Mouse (Mus musculus): ENCODE measurements around the gene Nav3.
A peak's percentile ranks its signal among the peaks of the same experiment; 100 is the strongest.

Gene Nav3

GRCm38 (mm10) chr10:109793491-109793890 lies 662.5 kb downstream of the Nav3 start:
- DNase-seq, result no peak

- no peak for DNase-seq
These were observed 667.3 kb downstream of the Nav3 start for GRCm38 (mm10) chr10:109788728-109789127.

GRCm38 (mm10) chr10:109779109-109779508 lies 676.9 kb downstream of the Nav3 start:
- DNase-seq, result no peak

GRCm38 (mm10) chr10:109769092-109769491 lies 686.9 kb downstream of the Nav3 start:
- DNase-seq, result peak in 1 of 2 experiments; percentile 29

GRCm38 (mm10) chr10:109765650-109766049 lies 690.4 kb downstream of the Nav3 start:
- peak; percentile 43 to 87 for DNase-seq

- DNase-seq, result peak in 1 of 2 experiments; percentile 27
These were observed 691.4 kb downstream of the Nav3 start for GRCm38 (mm10) chr10:109764412-109765101.

GRCm38 (mm10) chr10:109758921-109759600 lies 696.9 kb downstream of the Nav3 start:
- no peak for DNase-seq

- DNase-seq, result no peak
These were observed 709.1 kb downstream of the Nav3 start for GRCm38 (mm10) chr10:109746901-109747300.

GRCm38 (mm10) chr10:109741664-109742063 lies 714.3 kb downstream of the Nav3 start:
- DNase-seq, result no peak

GRCm38 (mm10) chr10:109740326-109740725 lies 715.7 kb downstream of the Nav3 start:
- no peak for DNase-seq

GRCm38 (mm10) chr10:109723646-109724045 lies 732.4 kb downstream of the Nav3 start:
- DNase-seq, result no peak

- DNase-seq, result no peak
These were observed 737.2 kb downstream of the Nav3 start for GRCm38 (mm10) chr10:109718808-109719207.

GRCm38 (mm10) chr10:109718390-109718789 lies 737.6 kb downstream of the Nav3 start:
- no peak for DNase-seq

GRCm38 (mm10) chr10:109713001-109713400 lies 743.0 kb downstream of the Nav3 start:
- no peak for DNase-seq

- no peak for DNase-seq
These were observed 756.2 kb downstream of the Nav3 start for GRCm38 (mm10) chr10:109699771-109700335.

- DNase-seq, result no peak
These were observed 765.4 kb downstream of the Nav3 start for GRCm38 (mm10) chr10:109690564-109690963.

GRCm38 (mm10) chr10:109684109-109685056 lies 771.6 kb downstream of the Nav3 start:
- DNase-seq, result peak in 1 of 2 experiments; percentile 19

- no peak for DNase-seq
These were observed 783.1 kb downstream of the Nav3 start for GRCm38 (mm10) chr10:109672896-109673295.

GRCm38 (mm10) chr10:109667453-109667852 lies 788.6 kb downstream of the Nav3 start:
- no peak for DNase-seq

- peak; percentile 46 to 77 for DNase-seq
These were observed 791.2 kb downstream of the Nav3 start for GRCm38 (mm10) chr10:109664629-109665317.

- no peak for DNase-seq
These were observed 804.5 kb downstream of the Nav3 start for GRCm38 (mm10) chr10:109651516-109651915.

- no peak for DNase-seq
These were observed 812.4 kb downstream of the Nav3 start for GRCm38 (mm10) chr10:109643598-109643997.
